Mouse (Mus musculus): Measurements from ENCODE around the gene Plin3.
"Not testable (repeated sequence)": the region's sequence is repeated elsewhere in the genome, so short reads cannot be mapped to it uniquely, and the experiment has no call there.

The Plin3 gene

DNA sequence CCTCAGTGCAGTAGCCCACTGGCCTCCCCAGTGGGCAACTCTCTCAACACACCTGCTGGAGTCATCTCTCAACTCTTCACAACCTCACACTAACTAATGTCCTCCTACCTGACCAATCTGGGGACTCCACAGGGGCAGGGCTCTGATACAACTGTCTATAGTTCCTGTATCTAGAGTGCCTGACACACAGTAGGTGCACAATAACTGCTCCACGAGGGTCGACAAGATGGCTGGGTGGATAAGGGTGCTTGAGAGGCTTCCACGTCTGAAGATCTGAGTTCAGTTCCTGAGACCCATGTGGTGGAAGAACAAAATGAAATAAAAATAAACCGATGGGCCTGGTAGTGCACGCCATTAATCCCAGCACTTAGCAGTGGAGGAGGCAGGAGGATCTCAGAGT is 18.7 kb downstream of the Plin3 start:
- no peak for DNase-seq (ENCODE audit: low spot score)

- no peak for DNase-seq (ENCODE audit: low spot score)
Observed at GRCm38 (mm10) chr17:56273482-56273881, 19.2 kb downstream of the Plin3 start.

- DNase-seq (ENCODE audit: low spot score), result no peak
Observed at GRCm38 (mm10) chr17:56272644-56273043, 20.0 kb downstream of the Plin3 start.

- DNase-seq (ENCODE audit: low spot score), result no peak
Observed at GRCm38 (mm10) chr17:56271609-56272253, 20.9 kb downstream of the Plin3 start.

- no peak for DNase-seq (ENCODE audit: low spot score)
Observed at GRCm38 (mm10) chr17:56269741-56270140, 22.9 kb downstream of the Plin3 start.

- DNase-seq (ENCODE audit: low spot score), result peak; percentile 77
Observed at GRCm38 (mm10) chr17:56269153-56269630, 23.5 kb downstream of the Plin3 start.

- peak; percentile 85 for DNase-seq (ENCODE audit: low spot score)
Observed at GRCm38 (mm10) chr17:56266271-56266670, 26.4 kb downstream of the Plin3 start.

DNA sequence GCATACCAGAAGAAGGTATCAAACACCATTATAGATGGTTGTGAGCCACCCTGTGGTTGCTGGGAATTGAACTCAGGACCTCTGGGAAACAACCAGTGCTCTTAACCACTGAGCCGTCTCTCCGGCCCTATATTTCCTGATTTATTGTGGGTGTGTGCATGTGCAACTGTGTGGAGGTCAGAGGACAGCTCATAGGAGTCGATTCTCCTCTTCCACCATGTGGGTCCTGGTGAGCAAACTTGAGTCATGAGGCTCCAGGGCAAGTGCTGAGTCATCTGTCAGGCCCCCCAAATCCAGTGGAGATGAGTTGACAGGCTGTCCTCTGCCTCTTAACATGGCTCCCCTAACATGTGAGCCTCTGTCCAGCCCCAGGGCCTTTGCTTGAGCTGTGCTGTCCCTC is 26.8 kb downstream of the Plin3 start:
- DNase-seq (ENCODE audit: low spot score), result no peak

GRCm38 (mm10) chr17:56265011-56265410 is 27.7 kb downstream of the Plin3 start:
- no peak for DNase-seq (ENCODE audit: low spot score)

GRCm38 (mm10) chr17:56264020-56264419 is 28.7 kb downstream of the Plin3 start:
- DNase-seq (ENCODE audit: low spot score), result peak; percentile 70

DNA sequence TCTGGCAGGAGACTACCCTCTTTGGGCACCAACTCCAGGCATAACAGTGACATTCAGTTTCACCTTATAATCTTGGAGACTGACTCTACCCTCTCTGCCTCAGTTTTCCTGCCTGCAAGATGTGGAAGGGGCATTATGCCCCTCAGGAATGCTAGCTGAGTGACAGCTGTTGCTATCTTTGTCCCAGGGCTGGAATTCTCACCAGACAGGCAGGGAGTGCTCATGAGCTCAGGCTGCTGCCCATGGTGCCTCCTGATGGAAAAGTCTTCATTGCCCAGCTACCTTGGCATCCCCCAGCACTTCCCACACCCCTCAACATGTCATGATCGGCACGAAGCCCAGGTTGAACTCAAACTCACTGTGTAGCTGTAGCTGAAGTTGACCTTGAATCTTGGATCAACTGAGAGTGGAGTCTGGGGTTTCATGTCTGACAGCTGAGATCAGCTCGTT is 30.0 kb downstream of the Plin3 start:
- no peak for DNase-seq (ENCODE audit: low spot score)

DNA sequence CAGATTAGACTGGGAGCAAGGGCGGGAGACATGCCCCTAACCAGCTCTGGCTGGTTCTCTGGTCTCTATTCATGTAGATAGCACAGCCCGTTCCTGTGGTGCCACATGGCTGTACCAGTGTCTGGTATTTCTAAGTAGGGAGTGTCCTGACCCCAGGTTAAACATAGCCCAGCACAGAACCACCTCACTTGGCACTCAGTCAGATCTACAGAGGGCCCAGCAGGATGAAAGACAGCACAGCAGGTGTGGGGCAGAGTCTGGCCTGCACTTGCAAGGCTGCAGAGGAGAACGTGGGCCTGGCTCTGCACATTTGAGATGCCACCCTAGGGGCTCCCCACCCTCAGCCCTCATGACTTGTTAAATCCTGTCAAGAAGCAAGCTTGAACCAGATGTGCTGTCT is 31.5 kb downstream of the Plin3 start:
- DNase-seq (ENCODE audit: low spot score), result no peak

GRCm38 (mm10) chr17:56259301-56260037 is 33.2 kb downstream of the Plin3 start:
- DNase-seq (ENCODE audit: low spot score), result no peak

- DNase-seq (ENCODE audit: low spot score), result not testable (repeated sequence)
Observed at GRCm38 (mm10) chr17:56258812-56259211, 33.9 kb downstream of the Plin3 start.

DNA sequence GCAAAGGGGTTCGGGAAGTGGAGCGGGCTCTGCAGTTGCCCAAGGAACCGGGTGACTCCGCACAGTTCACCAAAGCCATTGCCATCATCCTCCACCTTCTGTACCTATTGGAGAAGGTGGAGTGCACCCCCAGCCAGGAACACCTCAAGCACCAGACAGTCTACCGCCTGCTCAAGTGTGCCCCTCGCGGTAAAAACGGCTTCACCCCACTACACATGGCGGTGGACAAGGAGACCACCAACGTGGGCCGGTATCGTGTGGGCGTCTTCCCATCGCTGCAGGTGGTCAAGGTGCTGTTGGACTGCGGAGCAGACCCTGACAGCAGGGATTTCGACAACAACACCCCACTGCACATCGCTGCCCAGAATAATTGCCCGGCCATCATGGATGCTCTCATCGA is 34.4 kb downstream of the Plin3 start:
- not testable (repeated sequence) for DNase-seq (ENCODE audit: low spot score)

DNA sequence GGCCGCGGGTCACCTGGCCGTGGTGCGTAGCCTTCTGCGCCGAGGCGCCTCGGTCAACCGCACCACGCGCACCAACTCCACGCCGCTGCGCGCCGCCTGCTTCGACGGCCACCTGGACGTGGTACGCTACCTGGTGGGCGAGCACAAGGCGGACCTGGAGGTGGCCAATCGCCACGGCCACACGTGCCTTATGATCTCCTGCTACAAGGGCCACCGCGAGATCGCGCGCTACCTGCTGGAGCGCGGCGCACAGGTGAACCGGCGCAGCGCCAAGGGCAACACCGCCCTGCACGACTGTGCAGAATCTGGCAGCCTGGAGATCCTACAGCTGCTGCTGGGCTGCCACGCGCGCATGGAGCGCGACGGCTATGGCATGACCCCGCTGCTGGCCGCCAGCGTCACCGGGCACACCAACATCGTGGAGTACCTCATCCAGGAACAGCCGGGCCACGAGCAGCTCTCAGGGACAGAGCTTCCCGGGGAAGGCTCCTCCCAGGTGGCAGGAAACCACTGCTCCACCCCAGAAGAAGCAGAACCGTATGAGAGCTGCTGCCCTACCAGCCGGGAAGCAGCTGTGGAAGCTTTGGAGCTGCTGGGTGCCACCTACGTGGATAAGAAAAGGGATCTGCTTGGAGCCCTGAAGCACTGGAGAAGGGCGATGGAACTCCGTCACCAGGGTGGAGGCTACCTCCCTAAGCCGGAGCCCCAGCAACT is 35.3 kb downstream of the Plin3 start:
- DNase-seq (ENCODE audit: low spot score), result no peak

DNA sequence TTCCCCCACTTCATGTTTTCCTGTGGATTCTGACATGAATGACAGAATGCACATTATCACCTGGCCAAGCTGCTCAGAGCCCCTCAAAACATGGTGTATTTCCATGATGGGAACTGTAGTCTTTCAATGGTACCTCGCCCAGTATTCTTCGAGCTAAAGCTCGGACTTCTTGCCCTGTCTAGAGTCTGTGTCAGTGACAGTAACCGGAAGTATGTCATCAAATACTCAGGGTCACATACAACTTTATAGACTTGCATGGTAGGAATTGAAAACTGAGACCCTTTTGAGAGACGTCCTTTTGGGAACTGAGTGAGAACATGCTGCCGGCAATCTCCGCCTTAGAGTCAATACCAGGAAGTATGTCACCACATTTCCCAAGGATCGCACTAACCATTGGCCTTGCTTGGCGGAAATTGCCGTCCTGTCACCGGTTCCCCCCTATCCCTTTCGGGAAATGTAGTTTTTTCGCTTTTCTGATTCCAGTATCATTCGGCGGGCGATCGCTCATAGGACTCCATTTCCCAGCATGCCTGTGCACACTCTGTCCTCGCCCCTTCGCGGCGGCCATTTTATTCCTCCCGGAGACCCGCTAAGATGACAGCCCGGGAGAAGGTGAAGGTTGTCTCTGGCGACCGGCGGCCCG is 36.3 kb downstream of the Plin3 start, which contains the start of gene Fem1a:
Fem1a (plus strand) TSS at position 572 of the 643 bp plus-strand sequence.
- peak; percentile 98 for DNase-seq (ENCODE audit: low spot score)

GRCm38 (mm10) chr17:56255863-56256238 is 36.8 kb downstream of the Plin3 start:
- DNase-seq (ENCODE audit: low spot score), result peak; percentile 98

- peak; percentile 73 for DNase-seq (ENCODE audit: low spot score)
Observed at GRCm38 (mm10) chr17:56255429-56255828, 37.2 kb downstream of the Plin3 start.

DNA sequence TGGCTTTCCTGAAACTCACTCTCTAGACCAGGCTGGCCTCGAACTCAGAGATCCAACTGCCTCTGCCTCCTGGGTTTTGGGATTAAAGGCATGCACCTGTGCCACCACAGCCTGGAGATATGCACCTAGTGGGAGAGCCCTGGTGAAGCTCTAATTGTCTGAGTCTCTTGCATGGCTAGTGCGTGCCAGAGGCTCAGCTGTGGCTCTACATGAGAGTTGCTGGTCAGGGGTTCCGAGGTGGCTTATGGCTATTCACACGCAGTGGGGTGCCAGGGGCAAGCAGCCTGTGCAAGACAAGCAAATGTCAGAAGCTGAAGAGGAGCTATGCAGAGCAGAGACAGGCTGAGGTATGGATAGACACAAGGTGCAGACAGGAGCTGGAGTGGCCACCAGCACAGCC is 38.0 kb downstream of the Plin3 start:
- no peak for DNase-seq (ENCODE audit: low spot score)

GRCm38 (mm10) chr17:56251136-56251829 is 41.4 kb downstream of the Plin3 start:
- no peak for DNase-seq (ENCODE audit: low spot score)

DNA sequence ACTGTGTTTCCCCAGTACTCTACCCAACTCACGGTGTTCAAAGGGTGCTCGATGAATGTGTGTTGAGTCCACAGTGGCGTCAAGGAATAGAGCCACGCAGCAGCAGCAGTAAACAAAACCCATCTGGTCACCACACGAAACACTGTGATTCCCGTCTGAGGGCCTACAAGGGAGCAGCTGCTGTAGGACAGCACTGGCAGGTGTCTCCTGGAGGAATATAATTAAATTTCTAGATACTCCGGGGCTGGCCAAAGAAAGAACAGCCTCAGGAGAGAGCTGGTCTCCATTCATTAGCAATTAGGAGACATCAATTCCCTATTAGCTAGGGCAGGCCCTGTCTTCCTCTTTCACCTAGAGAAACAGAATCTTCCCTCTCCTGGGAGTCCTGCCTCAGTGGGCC is 47.1 kb downstream of the Plin3 start:
- no peak for DNase-seq (ENCODE audit: low spot score)

All from left cerebral cortex, adult 11 months (tissue).